Mouse (Mus musculus) embryo, embryonic 9.5 days (tissue): ENCODE data around the gene Evx2.

Experiments
- DNase-seq: peaks from one replicate; pipeline ENCODE4 v3.0.0-alpha.2; 2017; ENCODE audit errors: extremely low spot score

Evx2 gene

GRCm38 (mm10) chr2:74681594-74682531, 22.5 kb upstream of the Evx2 start:
- DNase-seq: no peak

- no peak for DNase-seq
These were observed 21.4 kb upstream of the Evx2 start for GRCm38 (mm10) chr2:74680561-74681398.

DNA sequence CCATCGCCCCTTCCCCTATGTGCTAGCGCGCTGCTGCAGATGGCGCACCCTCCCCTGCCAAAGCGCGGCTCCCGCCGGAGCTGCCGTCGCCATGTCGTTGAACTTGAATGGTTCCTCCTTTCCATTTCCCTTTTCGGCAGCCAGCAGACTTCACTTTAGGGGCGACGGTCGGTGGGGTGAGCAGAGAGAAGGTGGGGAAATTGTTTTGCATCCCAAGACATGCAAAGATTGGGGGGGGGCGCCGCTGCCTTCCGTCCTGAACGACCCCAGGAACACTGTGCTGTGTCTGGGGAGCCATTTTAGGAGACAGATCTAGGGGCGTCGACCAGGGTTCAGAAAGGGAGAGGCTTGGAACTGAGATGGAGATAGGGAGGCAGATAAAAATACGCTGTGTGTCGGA, 20.6 kb upstream of the Evx2 start:
- no peak for DNase-seq

- no peak for DNase-seq
These were observed 20.2 kb upstream of the Evx2 start for GRCm38 (mm10) chr2:74679596-74679971.

GRCm38 (mm10) chr2:74678891-74679595, 19.7 kb upstream of the Evx2 start, which contains the start of gene Hoxd11:
Gene Hoxd11 (plus strand): TSS chr2:74679557.
- no peak for DNase-seq

- no peak for DNase-seq
These were observed 17.7 kb upstream of the Evx2 start for GRCm38 (mm10) chr2:74677106-74677505.

DNA sequence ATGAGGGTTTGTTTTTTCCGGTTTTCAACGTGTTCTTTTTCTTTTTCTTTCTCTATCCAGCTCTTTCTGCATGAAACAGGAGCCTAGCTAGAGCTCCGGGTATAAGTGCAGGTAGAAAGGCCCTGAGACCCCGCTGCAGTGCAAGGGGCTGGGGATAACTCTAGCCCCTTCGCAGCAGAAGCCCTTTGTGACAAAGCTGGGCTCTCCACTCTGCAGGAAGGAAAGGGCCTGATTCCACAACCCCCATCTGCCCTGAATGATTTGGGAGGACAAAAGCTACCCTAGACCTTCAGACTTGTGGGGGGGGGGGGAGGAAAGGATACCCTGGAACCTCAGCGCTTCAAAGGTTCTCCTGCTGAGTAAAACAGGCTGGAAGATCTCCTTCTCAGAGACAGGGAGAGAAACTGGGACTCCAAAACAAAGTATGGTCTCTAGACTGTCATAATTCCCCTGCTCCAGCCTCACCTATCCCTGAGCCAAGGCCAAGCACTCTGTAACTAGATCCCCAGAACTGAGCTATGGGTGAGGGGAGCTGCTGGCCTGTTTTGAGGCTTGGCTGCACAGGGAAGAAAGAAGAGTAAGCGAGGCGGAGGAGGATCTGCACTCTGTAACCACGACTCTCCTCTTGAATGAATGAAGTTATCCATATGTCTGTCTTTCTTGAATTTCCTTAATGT, 17.2 kb upstream of the Evx2 start:
- no peak for DNase-seq

DNA sequence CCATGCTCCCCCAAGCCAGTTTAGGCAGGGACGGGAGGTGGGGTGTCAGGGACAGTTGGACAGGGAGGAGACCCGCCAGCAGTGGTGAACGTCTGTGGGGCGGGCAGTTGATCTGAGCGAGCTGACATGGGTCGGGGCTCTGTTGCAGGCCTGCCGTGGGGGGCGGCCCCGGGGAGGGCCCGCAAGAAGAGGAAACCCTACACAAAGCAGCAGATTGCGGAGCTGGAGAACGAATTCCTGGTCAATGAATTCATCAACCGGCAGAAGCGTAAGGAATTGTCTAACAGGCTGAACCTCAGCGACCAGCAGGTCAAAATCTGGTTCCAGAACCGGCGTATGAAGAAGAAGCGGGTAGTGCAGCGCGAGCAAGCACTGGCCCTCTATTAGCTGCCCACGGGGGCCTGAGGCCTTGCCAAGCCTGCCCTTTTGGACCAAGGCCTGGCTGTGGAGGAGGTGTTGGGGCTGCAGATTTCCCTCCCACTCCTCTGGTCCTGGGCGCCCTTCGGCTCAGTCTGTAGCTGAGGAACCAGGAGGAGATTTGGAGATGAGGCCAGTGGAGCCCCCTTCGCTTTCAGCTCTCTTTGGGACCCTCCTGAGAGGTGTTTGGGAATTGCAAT, 16.4 kb upstream of the Evx2 start:
- no peak for DNase-seq

- DNase-seq: no peak
These were observed 15.7 kb upstream of the Evx2 start, which contains the start of gene Hoxd12 for GRCm38 (mm10) chr2:74674881-74675665. Gene Hoxd12 (plus strand): TSS chr2:74675013.

DNA sequence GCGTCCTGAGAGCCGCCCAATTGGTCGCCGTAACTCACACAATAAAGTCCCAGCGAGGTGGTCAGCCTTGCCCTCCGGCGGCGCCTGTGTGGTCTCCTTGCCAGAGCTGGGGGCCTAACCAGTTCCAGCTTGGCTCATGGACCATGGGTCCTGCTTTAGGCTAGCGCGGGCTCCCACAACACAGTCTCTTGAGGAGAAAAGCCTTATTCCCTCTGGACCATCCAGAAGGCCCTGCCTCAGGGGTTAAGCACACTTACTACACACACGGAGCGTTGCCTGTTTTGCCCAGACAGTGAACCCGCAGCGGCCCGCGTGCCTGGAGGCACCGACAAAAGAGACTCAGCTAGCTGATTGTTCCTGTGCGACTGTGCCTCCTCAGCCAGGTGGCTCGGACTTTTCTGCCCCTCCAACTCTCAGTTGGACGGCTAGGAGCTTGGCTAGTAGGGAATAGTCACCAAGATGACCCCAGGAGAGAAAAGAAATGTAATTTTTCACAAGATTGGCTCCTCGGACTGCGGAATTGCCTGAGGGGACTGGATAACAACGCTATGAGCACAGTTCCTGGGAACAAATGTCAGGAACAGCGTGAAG, 14.6 kb upstream of the Evx2 start:
- no peak for DNase-seq

- DNase-seq: peak; percentile 80
These were observed 13.4 kb upstream of the Evx2 start for GRCm38 (mm10) chr2:74672481-74673362.

GRCm38 (mm10) chr2:74671847-74672246, 12.5 kb upstream of the Evx2 start:
- no peak for DNase-seq

- DNase-seq: no peak
These were observed 11.4 kb upstream of the Evx2 start for GRCm38 (mm10) chr2:74670632-74671188.

DNA sequence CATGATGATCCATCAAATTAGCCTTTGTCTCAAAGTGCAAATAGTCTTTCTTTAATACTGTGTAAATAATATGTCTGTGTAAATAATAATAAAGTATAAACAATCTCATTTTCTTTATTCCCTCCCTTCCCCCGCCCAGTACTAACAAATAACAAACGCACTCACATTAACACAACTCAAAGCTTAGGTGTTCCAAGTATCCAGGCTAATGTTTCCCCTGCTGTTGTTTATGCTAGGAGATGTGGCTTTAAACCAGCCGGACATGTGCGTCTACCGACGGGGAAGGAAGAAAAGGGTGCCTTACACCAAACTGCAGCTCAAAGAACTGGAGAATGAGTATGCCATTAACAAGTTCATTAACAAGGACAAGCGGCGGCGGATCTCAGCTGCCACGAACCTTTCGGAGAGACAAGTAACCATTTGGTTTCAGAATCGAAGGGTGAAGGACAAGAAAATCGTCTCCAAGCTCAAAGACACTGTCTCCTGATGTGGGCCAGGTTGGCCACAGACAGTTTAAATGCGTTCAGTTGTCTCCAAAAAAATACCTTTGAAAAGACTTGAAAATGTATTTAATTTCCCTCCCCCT, 10.4 kb upstream of the Evx2 start:
- DNase-seq: no peak

GRCm38 (mm10) chr2:74669230-74669578, 9.8 kb upstream of the Evx2 start:
- no peak for DNase-seq

GRCm38 (mm10) chr2:74668370-74669229, 9.2 kb upstream of the Evx2 start:
- DNase-seq: no peak

DNA sequence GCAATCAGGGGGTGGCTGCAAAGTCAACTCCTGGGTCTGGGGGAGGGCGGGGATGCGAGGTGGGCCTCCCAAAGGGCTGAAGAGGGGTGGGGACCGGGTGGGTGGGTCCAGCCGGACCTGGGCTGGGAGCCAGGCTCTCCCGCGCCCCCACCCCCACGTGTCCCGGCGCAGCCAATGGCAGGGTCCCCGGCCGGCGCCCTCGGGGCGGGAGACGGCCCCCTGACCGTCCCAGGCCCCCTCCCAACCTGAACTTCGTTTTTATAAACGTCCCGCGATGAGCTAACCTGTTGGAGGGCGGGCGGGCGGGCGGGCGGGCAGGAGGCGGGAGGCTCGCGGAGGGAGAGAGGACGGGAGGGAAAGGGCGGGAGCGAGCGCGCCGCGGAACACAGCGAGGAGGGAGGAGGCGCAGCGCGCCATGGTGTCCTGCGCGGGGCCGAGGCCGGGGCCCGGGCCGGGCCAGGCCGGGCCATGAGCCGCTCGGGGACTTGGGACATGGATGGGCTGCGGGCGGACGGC, 8.5 kb upstream of the Evx2 start, which contains the start of gene Hoxd13:
Gene Hoxd13 (plus strand): TSS at position 469 of the 516 bp plus-strand sequence.
- no peak for DNase-seq
